Mouse (Mus musculus) liver, embryonic 13.5 days (tissue): ENCODE data around the gene Cpb1. TPM values are rescaled to one million over a fixed set of nuclear protein-coding genes. Genes with fewer than 3 reads are reported as not detected.

Experiments used
- ATAC-seq: fragments of 200-750 bp; cut with Nextera tagmentation; 2 replicates; pipeline ENCODE4 v1.8.0; 2017; ENCODE audit warnings: low read depth, mild to moderate bottlenecking, moderate number of reproducible peaks, moderate library complexity
- DNase-seq: peaks from one replicate; pipeline ENCODE4 v3.0.0; 2022
- H3K27ac ChIP-seq: fragments of 300-500 bp; sonication (generic); 2 replicates; pipeline ENCODE4 v1.5.1; 2015; ENCODE audit warnings: moderate library complexity, mild to moderate bottlenecking, inconsistent platforms
- H3K27me3 ChIP-seq: fragments of 300-500 bp; sonication (generic); 2 replicates; pipeline ENCODE4 v1.6.1; 2015; ENCODE audit warnings: mild to moderate bottlenecking, inconsistent platforms
- H3K36me3 ChIP-seq: fragments of 300-500 bp; sonication (generic); 2 replicates; pipeline ENCODE4 v1.6.1; 2015; ENCODE audit warnings: mild to moderate bottlenecking, inconsistent platforms
- H3K4me1 ChIP-seq: fragments of 300-500 bp; sonication (generic); replicated peaks from 2 replicates; pipeline ENCODE4 v1.6.1; 2015; ENCODE audit warnings: inconsistent platforms
- H3K4me2 ChIP-seq: fragments of 300-500 bp; sonication (generic); 2 replicates; pipeline ENCODE4 v1.6.1; 2015; ENCODE audit warnings: inconsistent platforms, mild to moderate bottlenecking, moderate library complexity
- H3K4me3 ChIP-seq: fragments of 300-500 bp; sonication (generic); replicated peaks from 2 replicates; pipeline ENCODE4 v1.5.1; 2015; ENCODE audit warnings: mild to moderate bottlenecking, inconsistent platforms
- H3K9ac ChIP-seq: fragments of 300-500 bp; sonication (generic); 2 replicates; pipeline ENCODE4 v1.6.1; 2015; ENCODE audit warnings: mild to moderate bottlenecking, inconsistent platforms
- H3K9me3 ChIP-seq: fragments of 300-500 bp; sonication (generic); replicated peaks from 2 replicates; pipeline ENCODE4 v1.6.1; 2016; ENCODE audit warnings: inconsistent platforms
- WGBS: fragments of 180-500 bp; shearing (Covaris S2); methylation state at CpG from one replicate; pipeline ENCODE4 v1.1.7; 2015; ENCODE audit not compliant: insufficient replicate concordance; 5-methylcytosine and 5-hydroxymethylcytosine counted together
- microRNA-seq: library from miRNA; unstranded; fragments of <30 nt; microRNA quantifications from one replicate; pipeline ENCODE4, GENCODE M21; 2016
- polyA plus RNA-seq: library from polyadenylated mRNA; unstranded; fragments of >200 nt; fragmentation: Nextera tagmentation; extraction: Ambion mirVana; gene quantifications from 2 replicates; pipeline ENCODE4 v1.2.1, GENCODE M21; 2015

Gene Cpb1
- polyA plus RNA-seq, 1 experiment from 2014 or later = 0.03 TPM

GRCm38 (mm10) chr3:20243913-20244312 is 31.6 kb downstream of the Cpb1 start:
- no peak for ATAC-seq
- Histone ChIP-seq H3K4me2 (no peak overlapping the region), H3K36me3 (no peaks in the 10 kb centered on the region), H3K9ac (no peak overlapping the region), H3K4me1 (no peaks in the 10 kb centered on the region), H3K4me3 (no peak overlapping the region), H3K27ac (no peak overlapping the region), H3K27me3 (no peaks in the 10 kb centered on the region), H3K9me3 (no peaks in the 10 kb centered on the region)
- no peak for DNase-seq
- WGBS = 8% methylated on average over 1 of the region's 1 CpGs

- Histone ChIP-seq H3K4me3 (no peak within 1 kb of the TSS), H3K9ac (no peak within 1 kb of the TSS), H3K27me3 (no peaks in the 10 kb centered on the region), H3K4me2 (no peak within 1 kb of the TSS), H3K4me1 (no peaks in the 10 kb centered on the region), H3K9me3 (no peaks in the 10 kb centered on the region), H3K36me3 (no peaks in the 10 kb centered on the region), H3K27ac (no peak within 1 kb of the TSS)
- DNase-seq (no peak), ATAC-seq (no peak)
- WGBS = 8% methylated on average over 3 of the region's 3 CpGs
These were observed 33.5 kb downstream of the Cpb1 start, which contains the start of gene Cpa3 for GRCm38 (mm10) chr3:20242050-20242449. Cpa3 (minus strand) TSS chr3:20242181.

GRCm38 (mm10) chr3:20239741-20240140 is 35.8 kb downstream of the Cpb1 start:
- Histone ChIP-seq H3K4me2 (no peak overlapping the region), H3K9me3 (no peaks in the 10 kb centered on the region), H3K27ac (no peak overlapping the region), H3K27me3 (no peaks in the 10 kb centered on the region), H3K9ac (no peak overlapping the region), H3K4me1 (no peaks in the 10 kb centered on the region), H3K36me3 (no peaks in the 10 kb centered on the region), H3K4me3 (no peak overlapping the region)
- no peak for DNase-seq
- ATAC-seq = no peak
- WGBS = 37% methylated on average over 3 of the region's 3 CpGs

GRCm38 (mm10) chr3:20236965-20237364 is 38.6 kb downstream of the Cpb1 start:
- Histone ChIP-seq H3K27ac (no peak overlapping the region), H3K9me3 (no peaks in the 10 kb centered on the region), H3K9ac (no peak overlapping the region), H3K4me1 (no peaks in the 10 kb centered on the region), H3K36me3 (no peaks in the 10 kb centered on the region), H3K4me3 (no peak overlapping the region), H3K27me3 (no peaks in the 10 kb centered on the region), H3K4me2 (no peak overlapping the region)
- 67% methylated on average over 1 of the region's 1 CpGs for WGBS
- no peak for ATAC-seq
- no peak for DNase-seq

- Histone ChIP-seq H3K36me3 (no peaks in the 10 kb centered on the region), H3K9ac (no peak overlapping the region), H3K4me3 (no peak overlapping the region), H3K27ac (no peak overlapping the region), H3K4me1 (no peaks in the 10 kb centered on the region), H3K4me2 (no peak overlapping the region), H3K27me3 (no peaks in the 10 kb centered on the region), H3K9me3 (no peaks in the 10 kb centered on the region)
- ATAC-seq (no peak), DNase-seq (no peak)
- 30% methylated on average over 1 of the region's 1 CpGs for whole genome bisulfite sequencing
These were observed 46.5 kb downstream of the Cpb1 start for GRCm38 (mm10) chr3:20229027-20229426.

- WGBS = 40% methylated on average over 2 of the region's 2 CpGs
- H3K27me3 ChIP-seq = no peaks in the 10 kb centered on the region
- no peaks in the 10 kb centered on the region for H3K36me3 ChIP-seq
- no peak overlapping the region for H3K27ac ChIP-seq
- no peak overlapping the region for H3K4me2 ChIP-seq
- H3K4me3 ChIP-seq = no peak overlapping the region
- no peaks in the 10 kb centered on the region for H3K4me1 ChIP-seq
- H3K9me3 ChIP-seq = no peaks in the 10 kb centered on the region
- DNase-seq (no peak), ATAC-seq (no peak)
- no peak overlapping the region for H3K9ac ChIP-seq
These were observed 50.1 kb downstream of the Cpb1 start for GRCm38 (mm10) chr3:20225429-20225828.

GRCm38 (mm10) chr3:20222926-20223698 is 52.4 kb downstream of the Cpb1 start:
- H3K9ac ChIP-seq = no peak overlapping the region
- no peak overlapping the region for H3K4me2 ChIP-seq
- DNase-seq = no peak
- no peak overlapping the region for H3K4me3 ChIP-seq
- 51% methylated on average over 9 of the region's 9 CpGs for WGBS
- H3K27ac ChIP-seq = no peak overlapping the region
- no peaks in the 10 kb centered on the region for H3K36me3 ChIP-seq
- H3K27me3 ChIP-seq = no peaks in the 10 kb centered on the region
- H3K4me1 ChIP-seq = no peaks in the 10 kb centered on the region
- ATAC-seq = no peak
- no peaks in the 10 kb centered on the region for H3K9me3 ChIP-seq

GRCm38 (mm10) chr3:20222136-20222535 is 53.4 kb downstream of the Cpb1 start:
- H3K4me3 ChIP-seq = no peak overlapping the region
- no peaks in the 10 kb centered on the region for H3K27me3 ChIP-seq
- no peak overlapping the region for H3K9ac ChIP-seq
- H3K4me1 ChIP-seq = no peaks in the 10 kb centered on the region
- ATAC-seq = no peak
- no peak for DNase-seq
- no peak overlapping the region for H3K4me2 ChIP-seq
- H3K9me3 ChIP-seq = no peaks in the 10 kb centered on the region
- H3K27ac ChIP-seq = no peak overlapping the region
- WGBS = 54% methylated on average over 3 of the region's 3 CpGs
- no peaks in the 10 kb centered on the region for H3K36me3 ChIP-seq

GRCm38 (mm10) chr3:20198869-20199268 is 76.7 kb downstream of the Cpb1 start:
- WGBS = 19% methylated on average over 6 of the region's 6 CpGs
- no peak for ATAC-seq

More at GRCm38 (mm10) chr3:20198869-20199268, 76.7 kb downstream of the Cpb1 start:
- Histone ChIP-seq H3K4me1 (no peaks in the 10 kb centered on the region), H3K27ac (no peak overlapping the region), H3K9ac (no peak overlapping the region), H3K4me2 (no peak overlapping the region), H3K36me3 (no peaks in the 10 kb centered on the region), H3K4me3 (no peak overlapping the region), H3K9me3 (no peaks in the 10 kb centered on the region), H3K27me3 (no peaks in the 10 kb centered on the region)
- peak; percentile 19 for DNase-seq

Small RNA genes within 50 kb of the gene (microRNA-seq; reads per million reads assigned to microRNA genes)
- 0.88 reads per million for gene Mir7007

Other genes starting within 250 kb of the Cpb1 start
- 6.3 and 7.9 TPM in 2 replicates for gene Hps3, start 240.4 kb downstream of the Cpb1 start, polyA plus RNA-seq
- gene Hltf, start 217.9 kb downstream of the Cpb1 start, polyA plus RNA-seq = 9.3 and 13.1 TPM in 2 replicates
- gene Gyg, start 120.4 kb downstream of the Cpb1 start, polyA plus RNA-seq = 25.6 and 28.5 TPM in 2 replicates
- 6.1 and 7.0 TPM in 2 replicates for gene Cpa3, start 33.6 kb downstream of the Cpb1 start, polyA plus RNA-seq
- not detected in 2 replicates for gene Agtr1b, start 91.4 kb upstream of the Cpb1 start, polyA plus RNA-seq